Comparison of ENCODE assay signal across 8 mouse cellular contexts in the genomic region with DNA sequence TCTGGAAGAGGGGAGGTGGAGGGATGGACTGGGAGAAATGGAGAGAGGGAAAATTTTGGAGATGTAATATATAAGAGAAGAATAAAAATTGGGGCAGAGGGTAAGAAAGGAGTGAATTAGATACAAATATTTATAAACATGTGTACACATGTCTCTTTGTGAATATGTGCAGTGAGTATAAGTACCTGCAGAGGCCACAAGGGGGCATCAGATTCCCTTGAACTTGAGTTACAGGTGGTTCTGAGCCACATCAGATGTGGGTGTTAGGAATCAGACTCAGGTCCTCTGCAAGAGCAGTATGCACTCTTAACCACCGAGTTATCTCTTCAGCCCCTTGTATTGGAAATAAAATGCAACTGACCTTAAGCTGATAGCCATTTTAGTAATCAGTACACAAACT. TPM values are rescaled to one million over a fixed set of nuclear protein-coding genes. Genes with fewer than 3 reads are reported as not detected.
A peak's percentile ranks its signal among the peaks of the same experiment; 100 is the strongest.
DNase-seq lines count a peak whose midpoint lies in the region; ATAC-seq and TF ChIP-seq lines count a peak whose summit lies in the region.
"Had no signal": no experiment of that assay in that cellular context is flagged by ENCODE, and none has a peak within 500 bp of the region (broad histone marks: within the 10 kb centered on the region; RNA-seq: fewer than 3 reads in every experiment).

No protein-coding gene starts in this region.

- WGBS in bone marrow, adult 2 months: 67% methylated on average over 1 of the region's 1 CpGs
- 81% methylated on average over 1 of the region's 1 CpGs for WGBS in lung, postnatal 0 days

- intact Hi-C loops in left cerebral cortex, adult 2 months (cut with DNase I): no loop called here

- no peak overlapping the region for H3K4me2 ChIP-seq in lung, postnatal 0 days (replicated peaks; ENCODE audit: low read depth, low read length)

- no peak for ATAC-seq in lung, postnatal 0 days

- peak; percentile 70 for TF ChIP-seq CTCF in left cerebral cortex, adult 2 months (IDR thresholded peaks at IDR 0.05)
- TF ChIP-seq CTCF in MEL (IDR thresholded peaks at IDR 0.05 in 2 of 3, conservative IDR thresholded peaks at IDR 0.05 in 1 of 3; ENCODE audit: control insufficient read depth in 1 of 3, insufficient read depth in 1 of 3, low read depth in 2 of 3, low read length in 3 of 3, poor library complexity in 1 of 3, severe bottlenecking in 1 of 3): peak; percentile 40 to 77 (median 59)
- TF ChIP-seq CTCF in bone marrow, adult 2 months (IDR thresholded peaks at IDR 0.05; ENCODE audit: control insufficient read depth, insufficient read depth, low read length): 0 out of 2 replicates have a peak, but pooled peaks have one; percentile 17
- peak; percentile 69 for TF ChIP-seq CTCF in lung, postnatal 0 days (IDR thresholded peaks at IDR 0.05)

- no peak overlapping the region for H3K9ac ChIP-seq in MEL (ENCODE audit: control insufficient read depth, low read depth, low read length, poor library complexity, severe bottlenecking)
- no peak overlapping the region for H3K9ac ChIP-seq in lung, postnatal 0 days (replicated peaks; ENCODE audit: low read depth)

- peaks cover 0 to 1% of the 10 kb centered on the region in 2 experiments; a peak in 1 of 4 replicates for H3K36me3 ChIP-seq in MEL (ENCODE audit: control insufficient read depth in 1 of 2, insufficient read depth in 2 of 2, low read length in 2 of 2)
- H3K36me3 ChIP-seq in lung, postnatal 0 days (ENCODE audit: insufficient read depth, low read length): no peaks in the 10 kb centered on the region
- no peaks in the 10 kb centered on the region for H3K36me3 ChIP-seq in splenic B cell, adult 2 months (ENCODE audit: control insufficient read depth, insufficient read depth, low read length, poor library complexity, severe bottlenecking)

- H3K79me2 ChIP-seq in MEL (ENCODE audit: control insufficient read depth, insufficient read depth, low read length, poor library complexity): no peaks in the 10 kb centered on the region; the same call in 1 of the 2 replicates

- no peak for TF ChIP-seq POLR2A in MEL (IDR thresholded peaks at IDR 0.05; ENCODE audit: control insufficient read depth in 1 of 2, insufficient read depth in 1 of 2, low read depth in 1 of 2, low read length in 2 of 2, poor library complexity in 1 of 2)
- no peak for TF ChIP-seq POLR2A in bone marrow, adult 2 months (IDR thresholded peaks at IDR 0.05; ENCODE audit: borderline replicate concordance, control insufficient read depth, low read depth, low read length)

- no peaks in the 10 kb centered on the region for H3K4me1 ChIP-seq in MEL (ENCODE audit: control insufficient read depth in 1 of 2, insufficient read depth in 2 of 2, low read length in 2 of 2)
- H3K4me1 ChIP-seq in bone marrow, adult 2 months (ENCODE audit: control insufficient read depth, insufficient read depth, low read length): no peaks in the 10 kb centered on the region
- H3K4me1 ChIP-seq in lung, postnatal 0 days (ENCODE audit: insufficient read depth, low read depth, low read length): no peaks in the 10 kb centered on the region; the same call in 1 of the 2 replicates

- H3K9me3 ChIP-seq in MEL (replicated peaks; ENCODE audit: insufficient read depth, low read length): no peaks in the 10 kb centered on the region
- H3K9me3 ChIP-seq in lung, postnatal 0 days (ENCODE audit: low read length): no peaks in the 10 kb centered on the region

- no peaks in the 10 kb centered on the region for H3K27me3 ChIP-seq in MEL (ENCODE audit: control insufficient read depth in 1 of 2, insufficient read depth in 2 of 2, low read length in 2 of 2)
- no peaks in the 10 kb centered on the region for H3K27me3 ChIP-seq in lung, postnatal 0 days (replicated peaks; ENCODE audit: insufficient read depth, low read length)
- H3K27me3 ChIP-seq in splenic B cell, adult 2 months (ENCODE audit: control insufficient read depth, insufficient read depth, low read length, poor library complexity, severe bottlenecking): no peaks in the 10 kb centered on the region

- no peak overlapping the region for H3K27ac ChIP-seq in left cerebral cortex, adult 2 months
- no peak overlapping the region for H3K27ac ChIP-seq in MEL (ENCODE audit: control insufficient read depth, low read depth, low read length)
- H3K27ac ChIP-seq in bone marrow, adult 2 months (ENCODE audit: control insufficient read depth, insufficient read depth, low read depth, low read length, poor library complexity): no peak overlapping the region
- no peak overlapping the region for H3K27ac ChIP-seq in lung, postnatal 0 days (ENCODE audit: low read length)
- H3K27ac ChIP-seq: macrophage had no signal

- no peak overlapping the region for H3K4me3 ChIP-seq in left cerebral cortex, adult 2 months
- no peak overlapping the region for H3K4me3 ChIP-seq in MEL (ENCODE audit: control insufficient read depth in 1 of 2, insufficient read depth in 1 of 2, low read depth in 2 of 2, low read length in 2 of 2)
- H3K4me3 ChIP-seq in bone marrow, adult 2 months (replicated peaks; ENCODE audit: control insufficient read depth, low read depth, low read length): no peak overlapping the region
- no peak overlapping the region for H3K4me3 ChIP-seq in lung, postnatal 0 days (ENCODE audit: low read depth, low read length)

- peak; percentile 57 for TF ChIP-seq RAD21 in MEL (IDR thresholded peaks at IDR 0.05; ENCODE audit: low read depth, low read length)

- DNase-seq in left cerebral cortex, adult 2 months (ENCODE audit: extremely low spot score in 1 of 2, low spot score in 2 of 2): no peak
- no peak for DNase-seq in left cerebral cortex, adult 8-10 months (ENCODE audit: low spot score in 2 of 2)
- peak; percentile 80 for DNase-seq in MEL (ENCODE audit: low read depth, low spot score)
- DNase-seq in gastrocnemius, adult 8-10 months (ENCODE audit: low spot score in 2 of 2): peak; percentile 20
- DNase-seq in lung, postnatal 0 days (ENCODE audit: low spot score): peak; percentile 43
- peak; percentile 77 for DNase-seq in splenic B cell, adult 2 months (ENCODE audit: low read depth, low spot score)

- TF ChIP-seq EP300 in MEL (IDR thresholded peaks at IDR 0.05; ENCODE audit: low read depth in 1 of 2, low read length in 2 of 2): no peak
- TF ChIP-seq EP300 in lung, postnatal 0 days (IDR thresholded peaks at IDR 0.05): no peak

TF ChIP-seq in MEL, 35 proteins besides CTCF, POLR2A, EP300 and RAD21 (continues in another document):
- TF ChIP-seq BHLHE40 (IDR thresholded peaks at IDR 0.05; ENCODE audit: borderline replicate concordance, low read depth, low read length): no peak
- no peak for TF ChIP-seq MAFK (IDR thresholded peaks at IDR 0.05; ENCODE audit: borderline replicate concordance, low read depth, low read length)
- TF ChIP-seq MAX (IDR thresholded peaks at IDR 0.05; ENCODE audit: low read length): no peak
- no peak for TF ChIP-seq TCF12 (IDR thresholded peaks at IDR 0.05; ENCODE audit: low read depth, low read length)
- no peak for TF ChIP-seq ELF1 (IDR thresholded peaks at IDR 0.05; ENCODE audit: low read depth, low read length)
- TF ChIP-seq KAT2A (conservative IDR thresholded peaks at IDR 0.05; ENCODE audit: low read depth, low read length): no peak
- no peak for TF ChIP-seq POLR2AphosphoS2 (IDR thresholded peaks at IDR 0.05; ENCODE audit: low read length)
- TF ChIP-seq ZNF384 (IDR thresholded peaks at IDR 0.05; ENCODE audit: low read depth, low read length): no peak
- TF ChIP-seq SMC3 (IDR thresholded peaks at IDR 0.05; ENCODE audit: low read depth, low read length): peak; percentile 85
- TF ChIP-seq GATA1 (IDR thresholded peaks at IDR 0.05; ENCODE audit: low read depth, low read length): no peak
- no peak for TF ChIP-seq MXI1 (IDR thresholded peaks at IDR 0.05; ENCODE audit: low read depth, low read length)
- TF ChIP-seq NRF1 (IDR thresholded peaks at IDR 0.05; ENCODE audit: insufficient read depth, low read depth, low read length, poor library complexity, severe bottlenecking): no peak
- TF ChIP-seq ZKSCAN1 (IDR thresholded peaks at IDR 0.05; ENCODE audit: low read depth, low read length): no peak
- no peak for TF ChIP-seq UBTF (IDR thresholded peaks at IDR 0.05; ENCODE audit: borderline replicate concordance, insufficient read depth, low read depth, low read length)
- peak; percentile 37; the same call in 1 of the 2 replicates for TF ChIP-seq ZC3H11A (IDR thresholded peaks at IDR 0.05; ENCODE audit: low read depth, low read length)

RNA-seq across cellular contexts. Expression of a gene that starts 23.7 kb away (rescaled TPM):
- 100 to 1,000 TPM; 133 to 146 TPM for total RNA-seq in left cerebral cortex, adult 2 months (2021)
- total RNA-seq in left cerebral cortex, adult 8-10 months (2022): 100 to 1,000 TPM; 110 to 151 (median 133) TPM
- 5.0 and 5.5 TPM in 2 replicates for total RNA-seq in MEL (2012; rRNA removed)
- polyA plus RNA-seq in MEL (2012; ENCODE audit: insufficient read depth in 1 of 2, insufficient read length in 2 of 2, low read depth in 1 of 2, low replicate concordance in 2 of 2, missing spikeins in 1 of 2): 1 to 10 TPM in 1 of 2 experiments, not detected in 1; 5.7 TPM
- 4.0 and 6.3 TPM in 2 replicates for polyA plus RNA-seq in bone marrow, adult 2 months (2011; ENCODE audit: insufficient read depth, insufficient read length, low replicate concordance, missing spikeins)
- 10 to 100 TPM in 2 of 4 experiments, 1 to 10 TPM in 2; 6.9 to 11.5 (median 8.8) TPM for total RNA-seq in gastrocnemius, adult 8-10 months (2022)
- 6.6 and 7.8 TPM in 2 replicates for polyA plus RNA-seq in lung, postnatal 0 days (2015; fragmentation: Nextera tagmentation; extraction: Ambion mirVana)

RNA-seq across cellular contexts. Expression of a gene that starts 23.7 kb away (rescaled TPM):
- total RNA-seq in left cerebral cortex, adult 2 months (2021): 100 to 1,000 TPM; 109 to 114 TPM
- total RNA-seq in left cerebral cortex, adult 8-10 months (2022): 100 to 1,000 TPM in 2 of 4 experiments, 10 to 100 TPM in 2; 86.4 to 123 (median 101) TPM
- 169 and 172 TPM in 2 replicates for total RNA-seq in MEL (2012; rRNA removed)
- polyA plus RNA-seq in MEL (2012; ENCODE audit: insufficient read depth in 1 of 2, insufficient read length in 2 of 2, low read depth in 1 of 2, low replicate concordance in 2 of 2, missing spikeins in 1 of 2): 10 to 100 TPM in 1 of 2 experiments, not detected in 1; 98.3 TPM
- polyA plus RNA-seq in bone marrow, adult 2 months (2011; ENCODE audit: insufficient read depth, insufficient read length, low replicate concordance, missing spikeins): 82.6 and 93.1 TPM in 2 replicates
- total RNA-seq in gastrocnemius, adult 8-10 months (2022): 100 to 1,000 TPM; 138 to 174 (median 156) TPM
- 162 and 163 TPM in 2 replicates for polyA plus RNA-seq in lung, postnatal 0 days (2015; fragmentation: Nextera tagmentation; extraction: Ambion mirVana)

RNA-seq across cellular contexts. Expression of a gene that starts 57.5 kb away (rescaled TPM):
- 10 to 100 TPM; 29.1 to 30.2 TPM for total RNA-seq in left cerebral cortex, adult 2 months (2021)
- 10 to 100 TPM; 27.0 to 33.9 (median 28.5) TPM for total RNA-seq in left cerebral cortex, adult 8-10 months (2022)
- 66.6 and 78.5 TPM in 2 replicates for total RNA-seq in MEL (2012; rRNA removed)
- polyA plus RNA-seq in MEL (2012; ENCODE audit: insufficient read depth in 1 of 2, insufficient read length in 2 of 2, low read depth in 1 of 2, low replicate concordance in 2 of 2, missing spikeins in 1 of 2): 100 to 1,000 TPM in 1 of 2 experiments, 10 to 100 TPM in 1; 56.6 to 233 TPM
- polyA plus RNA-seq in bone marrow, adult 2 months (2011; ENCODE audit: insufficient read depth, insufficient read length, low replicate concordance, missing spikeins): 22.4 and 22.6 TPM in 2 replicates
- 10 to 100 TPM; 10.5 to 13.9 (median 12.5) TPM for total RNA-seq in gastrocnemius, adult 8-10 months (2022)
- 11.4 and 12.4 TPM in 2 replicates for polyA plus RNA-seq in lung, postnatal 0 days (2015; fragmentation: Nextera tagmentation; extraction: Ambion mirVana)

Comparison
In these comparisons a context has a peak if more than half of its experiments do, and no peak if none do; other contexts are left out.
1. DNase-seq: peak in MEL (single experiment), gastrocnemius, adult 8-10 months (2 of 2), lung, postnatal 0 days (single experiment) and splenic B cell, adult 2 months (single experiment); none in left cerebral cortex, adult 2 months (0 of 2) and left cerebral cortex, adult 8-10 months (0 of 2).
2. CTCF ChIP-seq: peak in every context shown above with its lines; median percentile 70 in left cerebral cortex, adult 2 months; 69 in lung, postnatal 0 days; 59 in MEL; 17 in bone marrow, adult 2 months.
3. RNA of a gene that starts 23.7 kb away (total RNA-seq): 133 to 146 TPM in left cerebral cortex, adult 2 months and 110 to 151 TPM in left cerebral cortex, adult 8-10 months; 6.9 to 11.5 TPM in gastrocnemius, adult 8-10 months and 5.0 to 5.5 TPM in MEL; every median in the first group is over 4 times any median in the second.